Mouse (Mus musculus): ENCODE data around the gene Acot11.

DNA sequence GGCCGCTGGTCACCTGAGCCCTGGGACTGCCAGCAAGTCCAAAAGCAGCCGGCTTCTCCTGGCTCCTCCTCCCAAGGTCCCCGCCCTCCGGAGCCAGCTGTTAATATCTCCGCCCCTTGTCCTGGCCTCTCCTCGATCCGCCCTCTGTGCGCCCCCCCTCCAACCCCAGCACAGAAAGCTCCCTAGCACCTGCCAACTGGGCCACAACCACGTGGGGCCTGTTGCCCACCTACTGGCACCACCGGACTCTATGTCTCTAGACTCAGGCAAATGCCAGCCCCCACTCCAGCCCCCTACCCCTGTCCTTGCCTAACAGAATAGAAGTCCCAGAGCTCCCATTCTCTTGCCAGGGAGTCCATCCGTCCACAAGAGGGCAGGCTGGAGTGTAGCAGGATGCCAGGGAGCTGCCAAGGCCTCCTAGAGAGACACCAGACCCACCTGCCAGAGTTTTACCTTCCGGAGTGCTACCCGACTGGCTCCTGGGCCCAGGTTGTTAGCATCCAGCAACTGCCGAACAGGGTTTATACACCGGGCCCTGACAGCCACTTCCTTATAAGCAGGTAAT lies 4.9 kb downstream of the Acot11 start:
- TF ChIP-seq POLR2A (IDR thresholded peaks at IDR 0.05; ENCODE audit: low read depth, low read length) (no peak), CTCF (conservative IDR thresholded peaks at IDR 0.05 in 1 of 2, IDR thresholded peaks at IDR 0.05 in 1 of 2; ENCODE audit: low read depth in 2 of 2, low read length in 2 of 2) (peak in 1 of 2 experiments; percentile 38; a peak in 2 of 4 replicates), UBTF (IDR thresholded peaks at IDR 0.05; ENCODE audit: low read depth, low read length) (no peak), ZNF384 (IDR thresholded peaks at IDR 0.05; ENCODE audit: low read depth, low read length) (no peak), TCF12 (IDR thresholded peaks at IDR 0.05; ENCODE audit: low read depth, low read length) (no peak), SMC3 (IDR thresholded peaks at IDR 0.05; ENCODE audit: low read depth, low read length) (peak; percentile 28), SIN3A (IDR thresholded peaks at IDR 0.05; ENCODE audit: low read length) (no peak), POLR2AphosphoS2 (IDR thresholded peaks at IDR 0.05; ENCODE audit: low read depth, low read length) (no peak), EP300 (IDR thresholded peaks at IDR 0.05; ENCODE audit: low read length) (no peak), KAT2A (IDR thresholded peaks at IDR 0.05; ENCODE audit: insufficient replicate concordance, low read length) (no peak), MAX (IDR thresholded peaks at IDR 0.05; ENCODE audit: low read length) (no peak), USF1 (IDR thresholded peaks at IDR 0.05; ENCODE audit: low read depth, low read length) (no peak)

Data from CH12.LX (cell line).